Mouse (Mus musculus): ENCODE results near the gene Eif4enif1. TPM values are rescaled to one million over a fixed set of nuclear protein-coding genes. Genes with fewer than 3 reads are reported as not detected.

Eif4enif1 gene
- polyA plus RNA-seq, 1 experiment from 2014 or later, result 58.1 TPM

- WGBS, result 1% methylated on average over 26 of the region's 26 CpGs
- Histone ChIP-seq H3K4me1 (ENCODE audit: insufficient read depth) (peaks cover 22% of the 10 kb centered on the region), H3K36me3 (ENCODE audit: insufficient read depth) (peaks cover 47% of the 10 kb centered on the region), H3K9ac (peak overlapping the region; percentile 95), H3K27ac (ENCODE audit: low read depth) (peak overlapping the region; percentile 100), H3K27me3 (ENCODE audit: insufficient read depth, low read length) (no peaks in the 10 kb centered on the region), H3K4me3 (ENCODE audit: low read depth, low read length) (peak overlapping the region; percentile 93), H3K4me2 (peak overlapping the region; percentile 100), H3K9me3 (ENCODE audit: low read depth, low read length) (no peaks in the 10 kb centered on the region)
- no peak for ATAC-seq (ENCODE audit: insufficient read depth)
- no peak for TF ChIP-seq CTCF (IDR thresholded peaks at IDR 0.05; ENCODE audit: low read depth)
- DNase-seq, result peak; percentile 33
These were observed 89.3 kb downstream of the Eif4enif1 start for GRCm38 (mm10) chr11:3291311-3292061.

- WGBS, result 0% methylated on average over 8 of the region's 8 CpGs
- H3K4me1 ChIP-seq (ENCODE audit: insufficient read depth), result peaks cover 22% of the 10 kb centered on the region
- peaks cover 52% of the 10 kb centered on the region for H3K36me3 ChIP-seq (ENCODE audit: insufficient read depth)
- DNase-seq (peak; percentile 84), ATAC-seq (ENCODE audit: insufficient read depth) (peak; percentile 28)
- H3K27me3 ChIP-seq (ENCODE audit: insufficient read depth, low read length), result no peaks in the 10 kb centered on the region
- H3K27ac ChIP-seq (ENCODE audit: low read depth), result peak overlapping the region; percentile 100
- H3K9ac ChIP-seq, result peak overlapping the region; percentile 95
- peak overlapping the region; percentile 93 for H3K4me3 ChIP-seq (ENCODE audit: low read depth, low read length)
- H3K4me2 ChIP-seq, result peak overlapping the region; percentile 100
- H3K9me3 ChIP-seq (ENCODE audit: low read depth, low read length), result no peaks in the 10 kb centered on the region
- TF ChIP-seq CTCF (IDR thresholded peaks at IDR 0.05; ENCODE audit: low read depth), result no peak
These were observed 89.8 kb downstream of the Eif4enif1 start for GRCm38 (mm10) chr11:3292062-3292421.

DNA sequence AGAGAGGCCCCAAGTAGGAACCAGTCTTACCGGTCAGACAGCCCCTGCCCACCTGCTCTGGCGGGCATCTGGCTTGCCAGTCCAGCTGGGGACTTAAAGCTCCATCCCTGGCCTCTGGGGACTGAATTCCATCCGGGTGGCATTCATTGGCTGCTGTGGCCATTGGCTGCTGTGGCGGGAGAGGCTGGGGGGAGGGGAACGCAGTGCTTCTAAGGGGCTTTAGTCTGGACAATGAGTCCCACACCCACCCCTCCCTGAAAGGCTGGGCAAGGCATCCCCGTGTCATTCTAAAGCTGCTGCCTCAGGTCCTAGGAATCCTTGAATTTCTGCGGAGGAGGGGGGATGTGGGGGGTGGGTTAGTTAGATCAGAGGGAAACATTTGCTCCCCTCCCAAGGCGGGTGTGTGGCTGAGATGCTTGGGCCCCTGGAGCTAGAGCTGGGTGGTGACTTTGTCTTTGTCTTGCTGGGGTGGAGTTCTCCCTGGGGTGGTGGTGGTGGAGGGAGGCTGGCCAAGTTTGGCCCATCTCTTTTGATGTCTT lies 90.6 kb downstream of the Eif4enif1 start:
- H3K4me1 ChIP-seq (ENCODE audit: insufficient read depth), result peaks cover 20% of the 10 kb centered on the region
- H3K36me3 ChIP-seq (ENCODE audit: insufficient read depth), result peaks cover 60% of the 10 kb centered on the region
- peak overlapping the region; percentile 100 for H3K4me2 ChIP-seq
- peak overlapping the region; percentile 95 for H3K9ac ChIP-seq
- WGBS, result under 1% methylated on average over 8 of the region's 8 CpGs
- DNase-seq (peak; percentile 77), ATAC-seq (ENCODE audit: insufficient read depth) (peak; percentile 2; the same call in 1 of the 2 replicates)
- H3K27me3 ChIP-seq (ENCODE audit: insufficient read depth, low read length), result no peaks in the 10 kb centered on the region
- H3K9me3 ChIP-seq (ENCODE audit: low read depth, low read length), result no peaks in the 10 kb centered on the region
- no peak for TF ChIP-seq CTCF (IDR thresholded peaks at IDR 0.05; ENCODE audit: low read depth)
- H3K4me3 ChIP-seq (ENCODE audit: low read depth, low read length), result peak overlapping the region; percentile 93
- H3K27ac ChIP-seq (ENCODE audit: low read depth), result peak overlapping the region; percentile 100

DNA sequence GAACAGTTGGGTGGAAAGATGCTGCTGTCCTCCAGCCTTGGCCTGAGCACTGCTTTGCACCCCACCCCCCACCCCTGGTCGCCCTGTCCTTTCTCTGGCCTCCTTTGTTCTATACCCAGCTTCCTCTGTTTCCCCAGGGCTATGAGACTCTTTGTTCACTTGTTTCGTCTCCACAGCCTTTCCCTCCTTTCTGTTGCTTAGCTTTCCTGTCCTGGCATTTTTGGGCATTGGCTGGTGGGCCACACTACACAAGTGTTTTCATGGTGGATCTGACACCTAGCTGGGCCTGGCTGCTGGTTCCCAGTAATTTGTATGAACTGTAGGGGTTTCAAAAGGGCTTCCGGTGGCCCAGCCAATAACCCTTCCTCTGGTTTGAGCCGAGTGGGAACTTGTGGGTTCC lies 91.2 kb downstream of the Eif4enif1 start:
- peaks cover 15% of the 10 kb centered on the region for H3K4me1 ChIP-seq (ENCODE audit: insufficient read depth)
- H3K9me3 ChIP-seq (ENCODE audit: low read depth, low read length), result no peaks in the 10 kb centered on the region
- peak overlapping the region; percentile 100 for H3K27ac ChIP-seq (ENCODE audit: low read depth)
- no peak for DNase-seq
- 38% methylated on average over 4 of the region's 4 CpGs for WGBS
- H3K4me2 ChIP-seq, result peak overlapping the region; percentile 100
- peaks cover 66% of the 10 kb centered on the region for H3K36me3 ChIP-seq (ENCODE audit: insufficient read depth)
- H3K4me3 ChIP-seq (ENCODE audit: low read depth, low read length), result peak overlapping the region; percentile 93
- H3K9ac ChIP-seq, result peak overlapping the region; percentile 95
- H3K27me3 ChIP-seq (ENCODE audit: insufficient read depth, low read length), result no peaks in the 10 kb centered on the region
- ATAC-seq (ENCODE audit: insufficient read depth), result no peak
- no peak for TF ChIP-seq CTCF (IDR thresholded peaks at IDR 0.05; ENCODE audit: low read depth)

Other genes with a start within 250 kb of the Eif4enif1 start
- 10.7 and 10.8 TPM in 2 replicates for gene Sfi1, start 8.9 kb upstream of the Eif4enif1 start, polyA plus RNA-seq (2014; fragmentation: Nextera tagmentation; extraction: Ambion mirVana)
- gene Drg1, start 64.0 kb downstream of the Eif4enif1 start, polyA plus RNA-seq (2014; fragmentation: Nextera tagmentation; extraction: Ambion mirVana), result 237 and 245 TPM in 2 replicates
- 60.7 and 61.3 TPM in 2 replicates for gene Patz1, start 86.5 kb downstream of the Eif4enif1 start, polyA plus RNA-seq (2014; fragmentation: Nextera tagmentation; extraction: Ambion mirVana)
- gene Pik3ip1, start 128.0 kb downstream of the Eif4enif1 start, polyA plus RNA-seq (2014; fragmentation: Nextera tagmentation; extraction: Ambion mirVana), result 6.4 and 8.5 TPM in 2 replicates
- gene Limk2, start 206.8 kb downstream of the Eif4enif1 start, polyA plus RNA-seq (2014; fragmentation: Nextera tagmentation; extraction: Ambion mirVana), result 45.3 and 49.1 TPM in 2 replicates
- 37.9 and 40.7 TPM in 2 replicates for gene Rnf185, start 250.0 kb downstream of the Eif4enif1 start, polyA plus RNA-seq (2014; fragmentation: Nextera tagmentation; extraction: Ambion mirVana)

Data from lung, embryonic 14.5 days (tissue).